Mouse (Mus musculus) erythroblast, embryonic 14.5 days (primary cell): ENCODE data around the gene Zzef1. TPM values are rescaled to one million over a fixed set of nuclear protein-coding genes. Genes with fewer than 3 reads are reported as not detected.

Experiments used
- H3K27me3 ChIP-seq: 2 replicates; pipeline ENCODE4 v1.6.1; 2012; ENCODE audit warnings: inconsistent platforms; ENCODE audit not compliant: control insufficient read depth
- H3K36me3 ChIP-seq: 2 replicates; pipeline ENCODE4 v1.6.1; 2012; ENCODE audit warnings: mild to moderate bottlenecking, inconsistent platforms; ENCODE audit not compliant: control insufficient read depth
- H3K4me1 ChIP-seq: 2 replicates; pipeline ENCODE4 v1.6.1; 2012; ENCODE audit warnings: inconsistent platforms; ENCODE audit not compliant: control insufficient read depth
- H3K4me3 ChIP-seq: replicated peaks from 2 replicates; pipeline ENCODE3; 2012; ENCODE audit warnings: moderate library complexity, mild to moderate bottlenecking, inconsistent platforms
- H3K9me3 ChIP-seq: 2 replicates; pipeline ENCODE4 v1.6.1; 2012; ENCODE audit warnings: low read length, inconsistent platforms, mixed read lengths; ENCODE audit not compliant: control insufficient read depth
- GATA1 ChIP-seq: IDR thresholded peaks from 2 replicates; pipeline ENCODE4 v1.6.1; 2012; ENCODE audit warnings: low read length, inconsistent platforms, mixed read lengths
- TAL1 ChIP-seq: IDR thresholded peaks from 3 replicates; pipeline ENCODE4 v1.6.1; 2012; ENCODE audit warnings: low read length, inconsistent platforms, mixed read lengths
- polyA plus RNA-seq: library from polyadenylated mRNA; stranded (reverse); fragments of >175 nt; gene quantifications from 2 replicates; pipeline ENCODE4 v1.2.3, GENCODE M21; 2012

Gene Zzef1
- polyA plus RNA-seq, 1 experiment: 0.55 TPM

DNA sequence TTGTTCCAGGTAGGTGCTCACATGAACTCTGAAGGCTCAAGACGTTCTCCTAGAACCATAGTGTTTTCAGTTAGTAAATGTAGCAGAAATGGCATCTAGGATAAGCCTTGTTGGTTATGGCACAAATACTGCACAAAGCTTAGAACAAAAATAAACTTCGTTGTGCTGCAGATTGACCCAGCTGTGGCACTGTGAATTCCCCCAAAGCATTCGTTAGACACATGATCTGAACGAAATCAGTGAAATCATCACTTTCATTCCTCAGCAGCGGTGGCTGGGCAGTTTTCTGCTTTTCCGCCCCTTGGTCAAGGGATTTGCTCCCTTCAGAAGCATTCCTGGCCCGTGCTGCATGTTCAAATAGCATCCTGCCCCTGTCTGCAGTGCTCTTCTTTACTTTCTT lies 22.0 kb downstream of the Zzef1 start:
- Histone ChIP-seq H3K36me3 (peaks cover 45% of the 10 kb centered on the region), H3K4me1 (no peaks in the 10 kb centered on the region), H3K27me3 (no peaks in the 10 kb centered on the region), H3K9me3 (no peaks in the 10 kb centered on the region), H3K4me3 (no peak overlapping the region)
- TF ChIP-seq TAL1: no peak
- TF ChIP-seq GATA1: no peak

DNA sequence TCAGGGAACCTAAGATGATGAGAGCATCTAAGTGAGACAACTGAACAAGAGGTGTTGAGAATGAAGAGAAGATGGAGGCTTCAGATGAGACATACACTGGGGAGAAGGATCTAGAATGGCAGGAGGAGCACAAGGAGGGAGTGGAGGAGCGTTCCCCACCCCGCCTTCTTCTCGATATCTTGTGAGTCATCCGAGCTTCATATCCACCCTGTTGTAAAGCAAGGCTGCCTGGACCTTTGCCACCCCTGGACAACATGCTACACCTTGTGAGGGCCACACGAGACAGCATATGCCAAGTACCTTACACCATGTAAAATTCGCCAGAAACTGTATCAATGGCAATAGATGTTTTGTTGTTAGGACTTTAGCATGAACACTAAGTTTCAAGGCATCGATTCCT lies 25.0 kb downstream of the Zzef1 start:
- peaks cover 64% of the 10 kb centered on the region for H3K36me3 ChIP-seq

DNA sequence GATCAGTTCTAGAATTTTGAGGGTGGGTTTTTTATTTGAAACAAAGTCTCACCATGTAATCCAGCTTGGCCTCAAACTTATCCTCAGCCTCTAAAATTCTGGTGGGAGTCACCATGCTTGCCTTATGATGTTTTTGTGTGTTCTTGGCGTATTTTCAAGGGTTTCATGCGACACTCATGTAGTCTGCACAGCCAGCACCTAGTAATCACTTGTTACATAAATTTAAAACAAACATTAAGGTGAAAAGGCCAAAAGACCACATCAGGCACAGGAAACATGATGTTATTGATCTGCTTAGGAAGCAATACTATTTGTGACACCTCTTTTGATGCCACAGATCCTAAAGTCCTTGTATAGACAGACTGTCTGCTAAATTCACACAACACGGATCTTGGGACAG lies 33.8 kb downstream of the Zzef1 start:
- no peak for TF ChIP-seq TAL1
- TF ChIP-seq GATA1: no peak
- Histone ChIP-seq H3K4me3 (no peak overlapping the region), H3K36me3 (peaks cover 79% of the 10 kb centered on the region), H3K9me3 (no peaks in the 10 kb centered on the region), H3K4me1 (no peaks in the 10 kb centered on the region), H3K27me3 (no peaks in the 10 kb centered on the region)

More for the DNA sequence above, 25.0 kb downstream of the Zzef1 start:
- Histone ChIP-seq H3K27me3 (no peaks in the 10 kb centered on the region), H3K4me1 (no peaks in the 10 kb centered on the region), H3K9me3 (no peaks in the 10 kb centered on the region), H3K4me3 (no peak overlapping the region)
- no peak for TF ChIP-seq GATA1
- no peak for TF ChIP-seq TAL1

- Histone ChIP-seq H3K27me3 (no peaks in the 10 kb centered on the region), H3K4me1 (no peaks in the 10 kb centered on the region), H3K36me3 (peaks cover 56% of the 10 kb centered on the region), H3K4me3 (no peak overlapping the region), H3K9me3 (no peaks in the 10 kb centered on the region)
- no peak for TF ChIP-seq GATA1
- no peak for TF ChIP-seq TAL1
Observed at GRCm38 (mm10) chr11:72842731-72843130, 46.7 kb downstream of the Zzef1 start.

GRCm38 (mm10) chr11:72843576-72843975 lies 47.5 kb downstream of the Zzef1 start:
- peaks cover 64% of the 10 kb centered on the region for H3K36me3 ChIP-seq

DNA sequence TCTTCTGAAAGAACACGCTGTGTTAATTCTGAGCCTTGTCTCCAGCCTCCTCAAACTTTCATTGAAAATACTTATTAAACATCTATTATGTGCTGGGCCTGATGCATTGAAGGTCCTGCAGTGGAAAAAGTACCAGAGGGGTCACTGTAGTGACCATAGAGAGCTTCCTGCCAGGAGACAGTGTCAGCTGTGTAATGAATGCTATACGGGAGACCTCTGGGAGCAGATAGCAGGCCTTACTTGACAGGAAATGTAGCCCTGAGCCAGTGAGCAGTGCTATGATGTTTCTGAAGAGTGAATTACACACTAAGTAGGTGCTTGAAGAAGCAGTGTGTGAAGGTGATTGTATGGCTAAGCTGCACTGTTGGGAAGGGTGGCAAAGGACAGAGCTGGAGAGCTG lies 49.5 kb downstream of the Zzef1 start:
- H3K4me1 ChIP-seq: no peaks in the 10 kb centered on the region
- H3K9me3 ChIP-seq: no peaks in the 10 kb centered on the region
- peaks cover 74% of the 10 kb centered on the region for H3K36me3 ChIP-seq
- no peak for TF ChIP-seq TAL1
- no peak overlapping the region for H3K4me3 ChIP-seq
- no peaks in the 10 kb centered on the region for H3K27me3 ChIP-seq

More at GRCm38 (mm10) chr11:72843576-72843975, 47.5 kb downstream of the Zzef1 start:
- Histone ChIP-seq H3K9me3 (no peaks in the 10 kb centered on the region), H3K27me3 (no peaks in the 10 kb centered on the region), H3K4me1 (no peaks in the 10 kb centered on the region), H3K4me3 (no peak overlapping the region)
- TF ChIP-seq GATA1 (no peak), TAL1 (no peak)

GRCm38 (mm10) chr11:72846685-72847084 lies 50.7 kb downstream of the Zzef1 start:
- Histone ChIP-seq H3K36me3 (peaks cover 77% of the 10 kb centered on the region), H3K27me3 (no peaks in the 10 kb centered on the region), H3K4me3 (no peak overlapping the region), H3K9me3 (no peaks in the 10 kb centered on the region), H3K4me1 (no peaks in the 10 kb centered on the region)
- TF ChIP-seq TAL1 (no peak), GATA1 (no peak)

GRCm38 (mm10) chr11:72847831-72848628 lies 52.0 kb downstream of the Zzef1 start:
- Histone ChIP-seq H3K4me1 (no peaks in the 10 kb centered on the region), H3K36me3 (peaks cover 80% of the 10 kb centered on the region), H3K9me3 (no peaks in the 10 kb centered on the region), H3K4me3 (no peak overlapping the region), H3K27me3 (no peaks in the 10 kb centered on the region)
- TF ChIP-seq TAL1 (no peak), GATA1 (no peak)

DNA sequence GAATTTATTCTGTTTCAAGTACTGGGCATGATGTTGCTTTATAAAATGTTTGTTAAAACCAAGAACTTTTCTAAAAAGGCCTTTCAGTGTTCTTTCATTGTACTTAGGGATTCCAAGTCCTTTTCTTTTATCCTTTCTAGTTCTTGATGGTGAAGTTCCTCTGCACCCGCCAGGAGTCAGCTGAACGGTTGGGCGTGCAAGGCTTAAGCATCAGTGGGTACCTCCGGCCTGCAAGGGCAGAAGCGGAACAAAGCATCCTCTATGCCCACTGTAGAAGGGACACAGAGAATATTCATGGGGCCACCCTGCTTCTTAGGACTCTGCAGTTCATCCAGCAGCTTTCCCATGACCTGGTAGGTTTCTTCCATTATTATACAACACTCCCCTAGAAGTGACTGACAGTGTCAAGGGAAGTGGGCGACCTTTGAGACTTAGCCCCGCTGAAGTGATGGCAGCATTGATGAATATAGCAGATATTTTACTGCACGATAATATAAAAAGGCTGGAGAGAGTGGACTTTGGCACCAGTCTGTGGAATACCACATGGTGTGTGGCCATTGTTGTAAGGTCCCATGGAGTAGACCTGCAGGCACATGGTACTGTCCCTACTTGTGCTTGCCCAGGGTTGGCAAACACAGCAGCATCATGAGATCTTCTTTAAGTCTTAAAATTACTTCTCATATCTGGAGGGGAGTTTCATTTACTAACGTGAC lies 54.5 kb downstream of the Zzef1 start:
- Histone ChIP-seq H3K9me3 (no peaks in the 10 kb centered on the region), H3K27me3 (no peaks in the 10 kb centered on the region), H3K4me1 (no peaks in the 10 kb centered on the region), H3K36me3 (peaks cover 88% of the 10 kb centered on the region), H3K4me3 (no peak overlapping the region)
- TF ChIP-seq TAL1: no peak
- TF ChIP-seq GATA1: no peak
